Mouse (Mus musculus): Measurements from ENCODE around the gene Pramef12. TPM values are rescaled to one million over a fixed set of nuclear protein-coding genes. Genes with fewer than 3 reads are reported as not detected.

Gene Pramef12
- total and polyA plus RNA-seq, 2 experiments from 2014 or later, result 0.05 TPM; not detected in 1

DNA sequence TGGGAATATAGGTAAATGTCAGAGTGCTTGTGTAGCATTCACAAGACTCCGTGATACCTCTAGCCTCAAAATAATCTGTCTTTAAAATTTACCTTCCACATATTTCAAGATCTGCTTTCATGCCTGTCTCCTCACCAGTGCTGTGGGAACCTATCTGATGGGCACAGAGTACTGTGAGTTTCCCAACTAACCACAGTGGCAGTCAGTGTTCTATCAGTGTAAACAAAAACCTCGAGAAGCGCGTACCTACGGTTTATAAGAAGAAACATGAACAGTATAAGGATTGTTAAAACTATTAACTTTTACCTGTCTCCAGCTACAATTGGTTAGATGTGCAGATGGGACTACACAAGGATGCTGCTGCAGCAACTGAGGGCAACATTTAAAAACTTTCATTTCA lies 25.0 kb upstream of the Pramef12 start:
- H3K4me2 ChIP-seq (ENCODE audit: low read depth, low read length), result no peak overlapping the region
- H3K27ac ChIP-seq (ENCODE audit: low read depth), result no peak overlapping the region
- WGBS, result 78% methylated on average over 5 of the region's 5 CpGs
- H3K9ac ChIP-seq (replicated peaks; ENCODE audit: low read depth, low read length), result no peak overlapping the region
- H3K4me3 ChIP-seq (ENCODE audit: low read depth, low read length), result no peak overlapping the region
- ATAC-seq (ENCODE audit: insufficient read depth, low read depth) (no peak), DNase-seq (ENCODE audit: low spot score) (no peak)
- no peaks in the 10 kb centered on the region for H3K27me3 ChIP-seq (ENCODE audit: control insufficient read depth, insufficient read depth, low read length)
- no peak for TF ChIP-seq EP300 (IDR thresholded peaks at IDR 0.05; ENCODE audit: low read depth)
- no peak for TF ChIP-seq CTCF (IDR thresholded peaks at IDR 0.05; ENCODE audit: low read depth)
- no peaks in the 10 kb centered on the region for H3K9me3 ChIP-seq (replicated peaks; ENCODE audit: control insufficient read depth, low read length)
- no peaks in the 10 kb centered on the region for H3K36me3 ChIP-seq (replicated peaks; ENCODE audit: control insufficient read depth, insufficient read depth, low read length)
- H3K4me1 ChIP-seq (ENCODE audit: control insufficient read depth, insufficient read depth), result no peaks in the 10 kb centered on the region

- H3K27ac ChIP-seq (ENCODE audit: low read depth), result no peak overlapping the region
- no peak for ATAC-seq (ENCODE audit: insufficient read depth, low read depth)
- H3K9ac ChIP-seq (replicated peaks; ENCODE audit: low read depth, low read length), result no peak overlapping the region
- H3K27me3 ChIP-seq (ENCODE audit: control insufficient read depth, insufficient read depth, low read length), result no peaks in the 10 kb centered on the region
- H3K9me3 ChIP-seq (replicated peaks; ENCODE audit: control insufficient read depth, low read length), result no peaks in the 10 kb centered on the region
- H3K4me3 ChIP-seq (ENCODE audit: low read depth, low read length), result no peak overlapping the region
- no peak for TF ChIP-seq EP300 (IDR thresholded peaks at IDR 0.05; ENCODE audit: low read depth)
- TF ChIP-seq CTCF (IDR thresholded peaks at IDR 0.05; ENCODE audit: low read depth), result no peak
- no peaks in the 10 kb centered on the region for H3K36me3 ChIP-seq (replicated peaks; ENCODE audit: control insufficient read depth, insufficient read depth, low read length)
- DNase-seq (ENCODE audit: low spot score), result no peak
- WGBS, result 66% methylated on average over 2 of the region's 2 CpGs
- H3K4me1 ChIP-seq (ENCODE audit: control insufficient read depth, insufficient read depth), result no peaks in the 10 kb centered on the region
- H3K4me2 ChIP-seq (ENCODE audit: low read depth, low read length), result no peak overlapping the region
These were observed 22.5 kb upstream of the Pramef12 start for GRCm38 (mm10) chr4:144430723-144431122.

- no peak overlapping the region for H3K9ac ChIP-seq (replicated peaks; ENCODE audit: low read depth, low read length)
- no peak overlapping the region for H3K27ac ChIP-seq (ENCODE audit: low read depth)
- DNase-seq (ENCODE audit: low spot score) (no peak), ATAC-seq (ENCODE audit: insufficient read depth, low read depth) (no peak)
- 13% methylated on average over 3 of the region's 3 CpGs for WGBS
- H3K4me3 ChIP-seq (ENCODE audit: low read depth, low read length), result no peak overlapping the region
- H3K4me1 ChIP-seq (ENCODE audit: control insufficient read depth, insufficient read depth), result no peaks in the 10 kb centered on the region
- H3K27me3 ChIP-seq (ENCODE audit: control insufficient read depth, insufficient read depth, low read length), result no peaks in the 10 kb centered on the region
- H3K4me2 ChIP-seq (ENCODE audit: low read depth, low read length), result no peak overlapping the region
- no peaks in the 10 kb centered on the region for H3K9me3 ChIP-seq (replicated peaks; ENCODE audit: control insufficient read depth, low read length)
- H3K36me3 ChIP-seq (replicated peaks; ENCODE audit: control insufficient read depth, insufficient read depth, low read length), result no peaks in the 10 kb centered on the region
- no peak for TF ChIP-seq CTCF (IDR thresholded peaks at IDR 0.05; ENCODE audit: low read depth)
- TF ChIP-seq EP300 (IDR thresholded peaks at IDR 0.05; ENCODE audit: low read depth), result no peak
These were observed 20.6 kb upstream of the Pramef12 start for GRCm38 (mm10) chr4:144428868-144429267.

GRCm38 (mm10) chr4:144424590-144424989 lies 16.3 kb upstream of the Pramef12 start:
- no peak for ATAC-seq (ENCODE audit: insufficient read depth, low read depth)
- TF ChIP-seq EP300 (IDR thresholded peaks at IDR 0.05; ENCODE audit: low read depth), result no peak
- TF ChIP-seq CTCF (IDR thresholded peaks at IDR 0.05; ENCODE audit: low read depth), result no peak
- no peaks in the 10 kb centered on the region for H3K36me3 ChIP-seq (replicated peaks; ENCODE audit: control insufficient read depth, insufficient read depth, low read length)
- H3K27me3 ChIP-seq (ENCODE audit: control insufficient read depth, insufficient read depth, low read length), result no peaks in the 10 kb centered on the region
- WGBS, result 59% methylated on average over 5 of the region's 5 CpGs
- H3K4me2 ChIP-seq (ENCODE audit: low read depth, low read length), result no peak overlapping the region
- H3K4me1 ChIP-seq (ENCODE audit: control insufficient read depth, insufficient read depth), result no peaks in the 10 kb centered on the region
- no peaks in the 10 kb centered on the region for H3K9me3 ChIP-seq (replicated peaks; ENCODE audit: control insufficient read depth, low read length)
- DNase-seq (ENCODE audit: low spot score), result no peak
- no peak overlapping the region for H3K27ac ChIP-seq (ENCODE audit: low read depth)
- no peak overlapping the region for H3K4me3 ChIP-seq (ENCODE audit: low read depth, low read length)
- H3K9ac ChIP-seq (replicated peaks; ENCODE audit: low read depth, low read length), result no peak overlapping the region

DNA sequence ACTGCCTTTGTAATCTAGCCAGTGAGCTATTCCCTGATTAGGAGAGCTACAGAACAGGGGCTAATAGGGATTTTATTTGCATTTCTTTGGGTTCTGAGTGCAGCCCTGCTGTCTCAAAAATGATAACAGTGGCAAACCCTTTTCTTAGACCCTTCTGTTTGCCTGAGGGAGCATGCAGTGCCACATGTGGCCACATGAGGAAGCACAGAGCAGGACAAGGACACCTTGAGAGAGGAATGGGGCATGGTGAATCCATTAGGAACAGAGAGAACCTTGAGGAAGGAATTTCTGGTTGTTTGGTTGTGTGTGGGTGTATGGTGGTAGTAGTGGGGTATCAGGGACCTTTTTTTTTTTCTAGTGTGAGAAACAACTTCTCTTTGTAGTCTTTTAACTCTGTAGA lies 12.4 kb upstream of the Pramef12 start:
- no peaks in the 10 kb centered on the region for H3K36me3 ChIP-seq (replicated peaks; ENCODE audit: control insufficient read depth, insufficient read depth, low read length)
- H3K27me3 ChIP-seq (ENCODE audit: control insufficient read depth, insufficient read depth, low read length), result no peaks in the 10 kb centered on the region
- no peak for ATAC-seq (ENCODE audit: insufficient read depth, low read depth)
- DNase-seq (ENCODE audit: low spot score), result no peak
- no peak overlapping the region for H3K4me2 ChIP-seq (ENCODE audit: low read depth, low read length)
- H3K27ac ChIP-seq (ENCODE audit: low read depth), result no peak overlapping the region
- no peaks in the 10 kb centered on the region for H3K9me3 ChIP-seq (replicated peaks; ENCODE audit: control insufficient read depth, low read length)
- TF ChIP-seq CTCF (IDR thresholded peaks at IDR 0.05; ENCODE audit: low read depth) (peak; percentile 37), EP300 (IDR thresholded peaks at IDR 0.05; ENCODE audit: low read depth) (no peak)
- H3K4me1 ChIP-seq (ENCODE audit: control insufficient read depth, insufficient read depth), result no peaks in the 10 kb centered on the region
- no peak overlapping the region for H3K9ac ChIP-seq (replicated peaks; ENCODE audit: low read depth, low read length)
- no peak overlapping the region for H3K4me3 ChIP-seq (ENCODE audit: low read depth, low read length)

DNA sequence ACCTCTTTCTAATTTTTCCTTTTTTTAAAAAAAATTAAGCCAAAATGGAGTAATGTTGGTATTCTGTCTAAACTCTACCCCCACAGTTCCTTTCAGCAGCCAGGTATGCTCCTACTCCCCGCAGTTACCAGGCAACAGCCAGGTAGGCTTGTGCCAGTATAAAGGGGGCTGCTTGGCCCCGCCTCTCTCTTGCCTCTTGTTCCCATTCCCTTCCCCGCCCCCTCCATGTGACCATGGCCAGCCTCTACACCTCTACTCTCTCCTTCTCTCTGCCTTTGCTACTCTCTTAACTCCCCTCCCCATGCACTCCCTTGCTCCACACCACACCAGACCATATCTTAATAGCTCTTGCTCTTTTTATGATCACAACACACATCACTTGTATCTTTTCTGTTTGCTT lies 2.0 kb downstream of the Pramef12 start:
- Histone ChIP-seq H3K36me3 (replicated peaks; ENCODE audit: control insufficient read depth, insufficient read depth, low read length) (no peaks in the 10 kb centered on the region), H3K27me3 (ENCODE audit: control insufficient read depth, insufficient read depth, low read length) (no peaks in the 10 kb centered on the region), H3K9me3 (replicated peaks; ENCODE audit: control insufficient read depth, low read length) (no peaks in the 10 kb centered on the region), H3K27ac (ENCODE audit: low read depth) (no peak overlapping the region), H3K4me3 (ENCODE audit: low read depth, low read length) (no peak overlapping the region), H3K4me2 (ENCODE audit: low read depth, low read length) (no peak overlapping the region), H3K4me1 (ENCODE audit: control insufficient read depth, insufficient read depth) (0 out of 2 replicates have a peak, but pooled peaks cover 3% of the 10 kb centered on the region), H3K9ac (replicated peaks; ENCODE audit: low read depth, low read length) (no peak overlapping the region)
- DNase-seq (ENCODE audit: low spot score) (no peak), ATAC-seq (ENCODE audit: insufficient read depth, low read depth) (no peak)
- 62% methylated on average over 3 of the region's 3 CpGs for WGBS
- TF ChIP-seq CTCF (IDR thresholded peaks at IDR 0.05; ENCODE audit: low read depth), result no peak
- no peak for TF ChIP-seq EP300 (IDR thresholded peaks at IDR 0.05; ENCODE audit: low read depth)
